Mouse (Mus musculus) spleen, adult 18-20 months (tissue): Measurements from ENCODE around the gene Abcd1.
A peak's percentile ranks its signal among the peaks of the same experiment; 100 is the strongest.

ENCODE experiments used
- DNase-seq, 2 experiments: peaks; one replicate each; pipeline ENCODE4 v3.0.0; 2022; ENCODE audit warnings: mixed read lengths in 2 of 2

The Abcd1 gene

GRCm38 (mm10) chrX:73744774-73745481 lies 28.5 kb downstream of the Abcd1 start:
- DNase-seq: no peak

- no peak for DNase-seq
These were observed 32.6 kb downstream of the Abcd1 start for GRCm38 (mm10) chrX:73748977-73749376.

- no peak for DNase-seq
These were observed 40.1 kb downstream of the Abcd1 start, which contains the start of gene Plxnb3 for GRCm38 (mm10) chrX:73756334-73757140. Gene Plxnb3 (plus strand): TSS chrX:73757090.

GRCm38 (mm10) chrX:73758611-73759290 lies 42.4 kb downstream of the Abcd1 start:
- no peak for DNase-seq

GRCm38 (mm10) chrX:73765311-73765710 lies 48.9 kb downstream of the Abcd1 start:
- no peak for DNase-seq

- DNase-seq: no peak
These were observed 50.9 kb downstream of the Abcd1 start for GRCm38 (mm10) chrX:73767267-73767666.

- DNase-seq: peak; percentile 33 to 52
These were observed 57.9 kb downstream of the Abcd1 start, which contains the start of gene Srpk3 for GRCm38 (mm10) chrX:73774168-73774760. Gene Srpk3 (plus strand): TSS chrX:73774405.

GRCm38 (mm10) chrX:73774802-73775483 lies 58.5 kb downstream of the Abcd1 start:
- no peak for DNase-seq

GRCm38 (mm10) chrX:73782227-73782626 lies 65.8 kb downstream of the Abcd1 start:
- DNase-seq: no peak

GRCm38 (mm10) chrX:73785666-73786065 lies 69.3 kb downstream of the Abcd1 start:
- DNase-seq: no peak

GRCm38 (mm10) chrX:73786364-73787224 lies 70.2 kb downstream of the Abcd1 start, which contains the start of the genes Idh3g and Ssr4:
Gene Idh3g (minus strand): TSS chrX:73786897.
Gene Ssr4 (plus strand): TSS chrX:73787028.
- peak; percentile 84 to 89 for DNase-seq

- no peak for DNase-seq
These were observed 70.8 kb downstream of the Abcd1 start for GRCm38 (mm10) chrX:73787225-73787558.
